In genomic region chr16:22996951-22997350, GRCm38 (mm10) we compare ENCODE assay signal across 26 mouse cellular contexts. TPM values are rescaled to one million over a fixed set of nuclear protein-coding genes. Genes with fewer than 3 reads are reported as not detected.
"Had no signal": no experiment of that assay in that cellular context is flagged by ENCODE, and none has a peak within 500 bp of the region (broad histone marks: within the 10 kb centered on the region; RNA-seq: fewer than 3 reads in every experiment).

No protein-coding gene starts in this region.

RNA-seq across cellular contexts. Expression of gene Kng2, which starts 32.3 kb away (rescaled TPM):
- total RNA-seq: granulocyte monocyte progenitor cell, adult 5-6 weeks; heart, postnatal 36 days; hematopoietic stem cell, adult 5-6 weeks; hindbrain, postnatal 0 days; layer of hippocampus, adult 2 months; layer of hippocampus, postnatal 10 days; layer of hippocampus, postnatal 25 days; left cerebral cortex, adult 2 months; left cerebral cortex, postnatal 14 days; left cerebral cortex, postnatal 36 days had no signal
- polyA plus RNA-seq: heart, embryonic 11.5 days; heart, embryonic 13.5 days; hindbrain, embryonic 11.5 days; hindbrain, embryonic 15.5 days; intestine, embryonic 14.5 days; limb, embryonic 10.5 days; limb, embryonic 12.5 days had no signal

RNA-seq across cellular contexts. Expression of gene Hrg, which starts 46.1 kb away (rescaled TPM):
- total RNA-seq: gastrocnemius, adult 2 months; gastrocnemius, postnatal 25 days; granulocyte monocyte progenitor cell, adult 5-6 weeks; heart, adult 2 months; heart, postnatal 14 days; heart, postnatal 36 days; hematopoietic stem cell, adult 5-6 weeks; hindbrain, postnatal 0 days; layer of hippocampus, adult 2 months; layer of hippocampus, postnatal 10 days; layer of hippocampus, postnatal 25 days; left cerebral cortex, adult 2 months; left cerebral cortex, postnatal 14 days; left cerebral cortex, postnatal 36 days had no signal
- polyA plus RNA-seq: heart, adult 2 months; heart, embryonic 11.5 days; heart, embryonic 13.5 days; heart, embryonic 15.5 days; heart, postnatal 0 days; hindbrain, embryonic 13.5 days; hindbrain, embryonic 15.5 days; hindbrain, postnatal 0 days; intestine, embryonic 14.5 days; intestine, embryonic 16.5 days; kidney, embryonic 14.5 days; limb, embryonic 10.5 days; limb, embryonic 12.5 days had no signal
